26 mouse cellular contexts compared by ENCODE assay signal in the genomic region with DNA sequence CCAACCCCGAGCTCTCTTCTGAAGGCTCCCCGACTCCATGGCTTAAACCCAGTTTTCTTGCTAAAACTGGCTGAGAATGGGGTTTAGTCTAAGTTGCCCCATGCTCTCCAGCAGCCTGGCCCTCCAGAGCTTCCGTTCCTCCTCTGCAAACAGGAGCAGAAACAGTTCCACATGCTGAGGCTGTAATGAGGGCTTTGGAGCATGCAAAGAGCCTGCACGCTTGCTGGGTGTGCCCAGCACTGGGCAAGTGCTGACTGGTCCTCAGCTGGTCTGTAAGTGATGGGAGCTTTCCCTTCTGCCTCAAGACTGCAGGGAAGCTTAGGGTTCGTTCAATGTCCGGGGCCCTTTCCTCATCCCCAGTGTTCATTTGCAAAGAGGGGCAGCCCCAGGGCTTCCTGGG. TPM values are rescaled to one million over a fixed set of nuclear protein-coding genes. Genes with fewer than 3 reads are reported as not detected.
DNase-seq lines count a peak whose midpoint lies in the region; ATAC-seq and TF ChIP-seq lines count a peak whose summit lies in the region.
"Had no signal": no experiment of that assay in that cellular context is flagged by ENCODE, and none has a peak within 500 bp of the region (broad histone marks: within the 10 kb centered on the region; RNA-seq: fewer than 3 reads in every experiment).

No protein-coding gene starts in this region.

- H3K4me3 ChIP-seq in spleen, adult 2 months (ENCODE audit: extremely low read depth, insufficient read depth, insufficient read length) = no peak overlapping the region
- no peak overlapping the region for H3K4me3 ChIP-seq in embryonic facial prominence, embryonic 14.5 days (ENCODE audit: low read depth, low read length)
- H3K4me3 ChIP-seq in stomach, embryonic 15.5 days (replicated peaks) = no peak overlapping the region
- H3K4me3 ChIP-seq: embryonic facial prominence, embryonic 12.5 days; forebrain, embryonic 15.5 days; hindbrain, embryonic 12.5 days; myocyte; neural tube, embryonic 13.5 days had no signal

- WGBS in spleen, adult 2 months = 88% methylated on average over 6 of the region's 6 CpGs
- 62% methylated on average over 6 of the region's 6 CpGs for WGBS in embryonic facial prominence, embryonic 14.5 days
- 79% methylated on average over 6 of the region's 6 CpGs for WGBS in stomach, embryonic 15.5 days

- H3K27ac ChIP-seq in spleen, adult 2 months (ENCODE audit: insufficient read depth, low read length) = peak overlapping the region; percentile 11; the same call in 1 of the 2 replicates
- no peak overlapping the region for H3K27ac ChIP-seq in embryonic facial prominence, embryonic 14.5 days (replicated peaks; ENCODE audit: low read depth, low read length)
- peak overlapping the region; percentile 84 for H3K27ac ChIP-seq in stomach, embryonic 15.5 days
- H3K27ac ChIP-seq: embryonic facial prominence, embryonic 12.5 days; hindbrain, embryonic 12.5 days; kidney, postnatal 0 days; neural tube, embryonic 13.5 days had no signal

- intact Hi-C loops in heart, postnatal 14 days (cut with DNase I) = no loop called here

- no peaks in the 10 kb centered on the region for H3K9me3 ChIP-seq in embryonic facial prominence, embryonic 14.5 days (ENCODE audit: control insufficient read depth, low read length)
- H3K9me3 ChIP-seq in stomach, embryonic 15.5 days = no peaks in the 10 kb centered on the region
- H3K9me3 ChIP-seq: embryonic facial prominence, embryonic 12.5 days; forebrain, embryonic 15.5 days; hindbrain, embryonic 12.5 days; neural tube, embryonic 13.5 days had no signal

- no peak overlapping the region for H3K4me2 ChIP-seq in embryonic facial prominence, embryonic 14.5 days (ENCODE audit: low read depth, low read length)
- no peak overlapping the region for H3K4me2 ChIP-seq in stomach, embryonic 15.5 days
- H3K4me2 ChIP-seq: embryonic facial prominence, embryonic 12.5 days; forebrain, embryonic 15.5 days; heart, embryonic 11.5 days; hindbrain, embryonic 12.5 days; liver, embryonic 11.5 days; neural tube, embryonic 13.5 days had no signal

- ATAC-seq in embryonic facial prominence, embryonic 14.5 days (ENCODE audit: low read depth) = no peak
- no peak for ATAC-seq in stomach, embryonic 15.5 days (ENCODE audit: insufficient read depth, low FRiP score, low read depth)
- ATAC-seq in cerebellum, adult (ENCODE audit: insufficient number of reproducible peaks, low FRiP score, low TSS enrichment) = no peak
- ATAC-seq: CD4-positive, CD25-positive, alpha-beta regulatory T cell, adult 4 months; forebrain, embryonic 15.5 days; inflammation-experienced regulatory T-cells, adult 6 months; liver, postnatal 0 days had no signal

- no peak overlapping the region for H3K9ac ChIP-seq in embryonic facial prominence, embryonic 14.5 days (ENCODE audit: low read depth, low read length)
- H3K9ac ChIP-seq in stomach, embryonic 15.5 days = no peak overlapping the region
- H3K9ac ChIP-seq: embryonic facial prominence, embryonic 12.5 days; forebrain, embryonic 15.5 days; hindbrain, embryonic 12.5 days; liver, postnatal 0 days; neural tube, embryonic 13.5 days had no signal

- TF ChIP-seq POLR2A in spleen, adult 2 months (IDR thresholded peaks at IDR 0.05; ENCODE audit: low read depth, low read length) = no peak

- no peak for TF ChIP-seq CTCF in spleen, adult 2 months (IDR thresholded peaks at IDR 0.05; ENCODE audit: extremely low read depth, insufficient read depth, insufficient read length, insufficient replicate concordance)

- H3K27me3 ChIP-seq in spleen, adult 2 months (ENCODE audit: control insufficient read depth, insufficient read depth, low read length) = no peaks in the 10 kb centered on the region
- H3K27me3 ChIP-seq in embryonic facial prominence, embryonic 14.5 days (replicated peaks; ENCODE audit: control insufficient read depth, insufficient read depth, low read length) = no peaks in the 10 kb centered on the region
- H3K27me3 ChIP-seq in stomach, embryonic 15.5 days (replicated peaks) = no peaks in the 10 kb centered on the region
- H3K27me3 ChIP-seq: embryonic facial prominence, embryonic 12.5 days; forebrain, embryonic 15.5 days; hindbrain, embryonic 12.5 days; neural tube, embryonic 13.5 days had no signal

- H3K36me3 ChIP-seq in spleen, adult 2 months (ENCODE audit: control insufficient read depth, insufficient read depth, low read length) = peaks cover 23% of the 10 kb centered on the region
- peaks cover 6% of the 10 kb centered on the region; the same call in 1 of the 2 replicates for H3K36me3 ChIP-seq in embryonic facial prominence, embryonic 14.5 days (ENCODE audit: control insufficient read depth, insufficient read depth, low read length)
- peaks cover 10% of the 10 kb centered on the region; the same call in 1 of the 2 replicates for H3K36me3 ChIP-seq in stomach, embryonic 15.5 days

- H3K4me1 ChIP-seq in spleen, adult 2 months (ENCODE audit: control insufficient read depth, insufficient read depth, insufficient read length) = peaks cover 30% of the 10 kb centered on the region
- peaks cover 12% of the 10 kb centered on the region for H3K4me1 ChIP-seq in embryonic facial prominence, embryonic 14.5 days (ENCODE audit: control insufficient read depth, insufficient read depth, low read length)
- peaks cover 64% of the 10 kb centered on the region for H3K4me1 ChIP-seq in stomach, embryonic 15.5 days

- peak; percentile 97 for DNase-seq in heart, adult 11 months
- no peak for DNase-seq in heart, postnatal 14 days
- no peak for DNase-seq in spleen, adult 2 months (ENCODE audit: low read depth in 1 of 2, low spot score in 2 of 2)
- DNase-seq in spleen, adult 12 weeks (ENCODE audit: low spot score) = no peak
- DNase-seq in embryonic facial prominence, embryonic 14.5 days (ENCODE audit: low spot score) = peak; percentile 47
- no peak for DNase-seq in cerebellum, adult 11-12 months
- DNase-seq: adrenal gland, postnatal 25 days; cerebellum, postnatal 10 days; kidney, adult 18-20 months; layer of hippocampus, adult 9-11 months; liver, postnatal 0 days; lung, postnatal 10 days; midbrain, embryonic 14.5 days; thymus, postnatal 4 days had no signal

RNA-seq across cellular contexts. Expression of a gene that starts 24.1 kb away (rescaled TPM):
- total RNA-seq in heart, postnatal 14 days (2021) = 10 to 100 TPM; 26.1 to 29.3 TPM
- 606 and 770 TPM in 2 replicates for polyA plus RNA-seq in spleen, adult 2 months (2012; rRNA removed)
- 255 and 299 TPM in 2 replicates for polyA plus RNA-seq in embryonic facial prominence, embryonic 14.5 days (2014; fragmentation: Nextera tagmentation; extraction: Ambion mirVana)
- 119 and 135 TPM in 2 replicates for polyA plus RNA-seq in stomach, embryonic 15.5 days (2015; fragmentation: Nextera tagmentation; extraction: Ambion mirVana)

RNA-seq across cellular contexts. Expression of a gene that starts 38.0 kb away (rescaled TPM):
- 10 to 100 TPM; 11.6 to 14.6 TPM for total RNA-seq in heart, postnatal 14 days (2021)
- 4.8 and 6.2 TPM in 2 replicates for polyA plus RNA-seq in spleen, adult 2 months (2012; rRNA removed)
- 5.4 and 5.5 TPM in 2 replicates for polyA plus RNA-seq in embryonic facial prominence, embryonic 14.5 days (2014; fragmentation: Nextera tagmentation; extraction: Ambion mirVana)
- 12.9 and 13.8 TPM in 2 replicates for polyA plus RNA-seq in stomach, embryonic 15.5 days (2015; fragmentation: Nextera tagmentation; extraction: Ambion mirVana)

RNA-seq across cellular contexts. Expression of a gene that starts 45.8 kb away (rescaled TPM):
- total RNA-seq in heart, postnatal 14 days (2021) = 1 to 10 TPM; 3.7 TPM
- 27.2 and 54.6 TPM in 2 replicates for polyA plus RNA-seq in spleen, adult 2 months (2012; rRNA removed)
- 8.6 and 10.1 TPM in 2 replicates for polyA plus RNA-seq in embryonic facial prominence, embryonic 14.5 days (2014; fragmentation: Nextera tagmentation; extraction: Ambion mirVana)
- polyA plus RNA-seq in stomach, embryonic 15.5 days (2015; fragmentation: Nextera tagmentation; extraction: Ambion mirVana) = 12.3 and 12.8 TPM in 2 replicates

Comparison
In these comparisons a context has a peak if more than half of its experiments do, and no peak if none do; other contexts are left out.
1. DNase-seq: peak in heart, adult 11 months (single experiment) and embryonic facial prominence, embryonic 14.5 days (single experiment); none in heart, postnatal 14 days (0 of 2), spleen, adult 2 months (0 of 2), spleen, adult 12 weeks (single experiment) and cerebellum, adult 11-12 months (single experiment).